Mouse (Mus musculus) neural tube, embryonic 10.5 days (tissue): Measurements from ENCODE around the gene Eid3.
A peak's percentile ranks its signal among the peaks of the same experiment; 100 is the strongest.

Source experiments
- DNase-seq: peaks from one replicate; pipeline ENCODE4 v3.0.0-alpha.2; 2017; ENCODE audit warnings: low spot score; ENCODE audit errors: extremely low spot score

Eid3 gene

DNA sequence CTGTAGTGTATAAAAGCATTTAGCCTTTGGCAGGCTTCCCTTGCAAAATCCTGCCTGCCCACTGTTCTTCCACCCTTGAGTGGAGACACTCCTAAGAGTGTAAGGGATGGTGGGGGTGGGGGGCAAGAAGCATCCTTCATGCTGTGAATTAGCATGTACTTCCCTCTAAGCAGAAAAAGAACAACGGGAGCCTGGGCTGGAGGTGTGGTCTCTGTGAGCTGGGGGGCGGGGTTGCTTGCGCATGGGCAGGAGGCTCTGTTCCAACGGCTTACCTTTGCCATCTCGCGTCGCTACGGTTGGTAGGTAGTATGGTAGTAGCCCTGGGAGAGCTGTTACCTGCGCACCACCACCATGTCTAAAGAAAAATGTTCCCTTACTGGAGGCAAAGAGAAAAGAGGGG is at the start of gene Eid3:
Gene Eid3, plus strand, starts transcription at position 271 of the 400 bp plus-strand sequence.
- DNase-seq, result no peak

DNA sequence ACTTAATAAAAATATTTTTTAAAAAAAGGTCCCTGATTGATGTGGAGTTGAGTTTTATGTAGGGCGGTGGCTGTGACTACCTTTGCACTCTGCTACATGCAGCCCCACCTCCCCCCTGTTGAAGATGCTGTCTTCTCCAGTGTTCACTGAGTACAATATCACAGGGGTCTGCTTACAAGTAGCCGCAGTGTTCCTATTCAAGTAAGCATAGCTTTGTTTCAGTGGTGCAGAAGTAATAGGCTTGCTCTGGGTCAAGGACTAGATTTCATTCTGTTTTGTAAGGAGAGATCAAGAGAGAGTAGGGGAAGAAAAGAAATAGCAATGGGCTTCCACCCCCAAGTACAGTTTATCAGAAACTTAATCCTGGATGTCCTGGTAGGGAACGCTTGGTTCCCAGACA is 48.9 kb upstream of the Eid3 start:
- DNase-seq, result no peak

DNA sequence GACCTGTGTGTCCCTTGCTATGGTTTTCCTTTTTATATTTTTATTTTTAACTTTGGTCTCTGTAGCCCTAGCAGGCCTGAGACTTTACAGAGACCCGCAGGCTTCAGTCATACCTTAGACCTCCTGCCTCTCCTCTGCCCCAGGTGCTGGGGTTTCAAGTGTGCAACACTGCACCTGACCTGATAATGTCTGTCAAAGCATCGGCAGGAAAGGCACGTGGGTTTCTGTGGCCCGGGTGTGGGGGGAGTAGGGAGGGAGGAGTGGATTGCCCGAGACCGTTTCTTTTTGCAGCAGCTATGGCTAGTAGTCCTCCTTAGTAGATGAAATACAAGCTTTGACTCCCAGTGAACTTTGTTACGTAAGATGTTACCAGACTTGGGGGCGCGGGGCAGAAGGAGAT is 48.5 kb upstream of the Eid3 start:
- DNase-seq, result no peak

DNA sequence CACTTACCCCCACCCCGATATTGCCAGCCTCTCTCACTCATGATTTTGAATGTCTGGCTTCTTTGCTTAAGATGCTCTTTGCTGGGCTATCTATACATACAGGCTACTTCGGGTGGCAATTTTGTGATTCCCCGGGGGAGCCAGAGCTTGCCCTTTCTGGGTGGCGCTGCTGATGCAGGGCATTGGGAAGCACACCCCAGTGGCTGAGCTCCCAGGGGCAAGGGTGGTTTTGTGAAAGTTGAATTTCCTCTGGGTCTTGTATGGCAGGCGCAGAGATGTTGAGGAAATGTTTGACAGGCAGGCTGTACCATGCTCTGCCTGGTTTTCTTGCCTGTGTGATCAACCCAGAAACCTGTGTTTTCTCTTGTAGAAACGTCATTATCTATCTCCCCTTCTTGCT is 47.8 kb upstream of the Eid3 start:
- DNase-seq, result no peak

DNA sequence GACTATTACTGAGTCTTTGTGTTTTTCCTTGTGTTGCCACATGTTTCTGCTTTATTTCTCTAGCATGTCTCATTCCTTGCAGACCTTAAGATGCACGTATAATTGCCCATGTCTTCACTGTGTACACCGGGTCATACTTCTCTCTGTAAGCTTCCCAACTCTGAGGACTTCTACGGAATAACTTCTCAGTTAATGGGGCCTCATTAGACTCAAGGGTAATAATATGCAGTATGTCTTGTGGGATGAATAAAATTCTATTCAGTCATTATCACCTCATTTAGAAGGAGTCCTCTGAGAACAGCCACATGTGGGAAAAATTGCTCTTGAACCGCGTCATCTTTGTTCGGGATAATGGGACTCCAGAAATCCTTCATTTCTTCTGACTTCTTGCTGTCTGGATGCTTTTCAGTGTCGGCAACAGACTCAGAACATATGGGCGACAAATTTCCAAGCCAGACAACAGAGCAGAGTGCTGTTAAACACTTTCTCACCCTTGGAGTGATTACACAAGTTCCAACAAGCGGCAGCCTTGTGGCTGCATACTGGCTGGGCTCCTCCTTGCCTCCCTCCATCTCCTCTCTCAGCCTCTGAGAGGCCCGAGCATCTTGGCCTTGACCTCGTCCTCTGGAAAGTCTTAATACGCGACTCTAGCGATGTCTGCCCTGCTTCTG is 43.2 kb upstream of the Eid3 start:
- no peak for DNase-seq

DNA sequence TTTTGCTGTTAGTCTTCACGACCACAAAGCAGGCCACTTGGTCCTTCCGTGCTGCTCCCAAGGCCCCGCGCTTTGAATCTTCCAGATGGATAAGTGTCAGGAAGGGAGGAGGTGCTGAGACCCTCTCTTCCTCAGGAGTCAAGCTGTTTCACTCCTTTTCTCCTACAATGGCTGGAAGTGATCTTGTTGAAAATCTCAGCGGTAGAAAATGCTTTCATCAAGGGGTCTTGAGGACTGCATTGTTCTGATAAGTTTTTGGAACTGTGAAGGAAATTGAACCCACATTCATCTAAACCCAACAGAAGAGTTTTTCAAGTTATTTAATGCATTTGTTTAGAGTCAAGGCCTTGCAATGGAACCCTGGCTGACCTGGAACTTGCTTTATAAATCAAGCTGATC is 42.6 kb upstream of the Eid3 start:
- no peak for DNase-seq

DNA sequence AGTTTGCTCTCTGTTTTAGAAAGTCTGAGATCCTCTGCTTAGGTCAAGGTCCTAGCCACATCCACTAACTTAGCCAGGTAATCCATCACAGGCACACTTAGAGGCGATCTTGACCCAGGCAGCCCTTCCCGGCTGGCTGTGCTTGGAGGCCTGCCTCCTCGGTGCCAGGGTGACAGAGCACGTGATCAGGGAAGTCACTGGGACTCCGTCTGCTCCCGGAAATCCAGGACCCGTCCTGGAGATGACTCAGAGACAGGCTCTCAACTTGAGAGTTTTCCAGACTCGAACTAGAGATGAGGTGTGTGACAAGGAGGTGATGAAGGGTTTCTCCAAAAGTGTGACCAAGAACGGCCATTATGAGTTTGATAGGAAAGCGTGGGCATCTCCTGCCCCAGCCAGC is 41.9 kb upstream of the Eid3 start:
- DNase-seq, result no peak

DNA sequence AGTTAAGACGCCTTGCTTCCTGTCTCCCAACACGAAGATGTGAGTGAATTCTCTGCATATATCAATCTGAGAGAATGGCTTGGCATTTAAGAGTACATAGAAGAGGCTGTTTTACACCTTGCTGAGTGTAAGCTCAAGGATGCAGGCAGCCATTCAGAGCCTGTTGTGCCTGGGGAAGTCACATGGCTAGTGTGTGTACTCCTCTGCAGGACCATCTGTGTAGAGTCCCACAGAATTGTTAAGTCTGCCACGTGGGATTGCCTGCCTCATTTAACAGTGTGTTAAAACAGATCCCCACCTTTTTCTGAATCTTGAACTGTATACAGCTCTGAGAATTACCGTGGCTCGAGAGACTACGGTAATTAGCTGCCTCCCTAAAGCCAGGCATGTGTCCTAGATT is 39.9 kb upstream of the Eid3 start:
- DNase-seq, result no peak

DNA sequence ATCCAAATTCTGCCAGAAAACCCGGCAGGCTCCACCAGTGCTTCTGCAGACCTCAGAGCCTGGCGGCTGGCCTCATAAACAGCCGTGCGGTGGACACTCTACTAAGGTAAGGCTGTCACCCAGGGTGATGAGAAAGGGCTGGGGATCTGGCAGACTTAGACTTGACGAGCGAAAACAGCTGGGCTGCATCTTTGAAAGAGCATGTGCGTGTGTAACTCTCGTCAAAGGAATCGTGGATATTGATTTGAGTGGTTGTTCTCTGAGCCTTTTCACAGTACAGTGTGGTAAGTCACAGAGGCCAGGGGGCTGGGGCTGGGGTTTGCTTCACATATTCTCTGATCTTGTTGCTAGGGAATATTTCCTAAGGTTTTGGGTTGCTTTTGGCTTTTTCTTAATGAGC is 32.5 kb upstream of the Eid3 start, which contains the start of gene Txnrd1:
Gene Txnrd1, plus strand, starts transcription at position 26 of the 400 bp plus-strand sequence.
- no peak for DNase-seq

DNA sequence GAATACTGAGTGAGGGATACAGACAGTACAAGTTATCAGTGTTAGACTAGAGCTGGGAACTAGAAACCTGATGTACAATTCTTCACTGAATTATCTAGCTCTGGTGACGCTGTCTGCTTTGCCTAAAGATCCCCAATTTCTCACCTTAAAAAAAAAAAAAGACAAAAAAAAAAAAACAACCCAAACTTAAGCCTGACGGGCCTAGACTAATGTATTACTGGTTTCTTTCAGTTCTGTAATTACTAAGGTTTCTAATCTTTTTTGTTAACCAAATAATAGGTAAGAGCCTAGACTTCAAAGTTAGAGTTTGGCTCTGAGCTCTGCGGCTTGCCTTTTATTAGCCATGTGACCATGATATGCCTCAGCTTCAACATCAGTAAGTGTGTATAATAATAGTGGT is 30.5 kb upstream of the Eid3 start:
- no peak for DNase-seq

DNA sequence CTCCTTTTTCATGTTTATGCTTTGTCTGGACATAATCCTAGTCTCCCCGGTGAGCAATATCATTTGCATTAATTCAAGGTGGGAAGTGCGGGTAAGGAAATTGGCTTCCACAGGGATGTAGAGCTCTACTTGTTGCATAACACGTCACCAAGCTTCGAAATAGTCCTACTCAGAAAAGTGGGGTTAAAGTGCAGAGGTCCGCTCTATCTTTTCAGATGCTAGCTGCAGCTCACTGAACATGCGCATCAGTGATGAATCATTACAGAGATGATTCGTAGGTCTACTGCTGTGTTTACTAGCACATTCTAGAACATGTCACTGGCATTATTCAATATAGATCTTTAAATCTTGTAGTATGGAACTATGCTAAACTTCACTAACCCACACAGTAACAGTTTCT is 28.0 kb upstream of the Eid3 start:
- DNase-seq, result no peak

DNA sequence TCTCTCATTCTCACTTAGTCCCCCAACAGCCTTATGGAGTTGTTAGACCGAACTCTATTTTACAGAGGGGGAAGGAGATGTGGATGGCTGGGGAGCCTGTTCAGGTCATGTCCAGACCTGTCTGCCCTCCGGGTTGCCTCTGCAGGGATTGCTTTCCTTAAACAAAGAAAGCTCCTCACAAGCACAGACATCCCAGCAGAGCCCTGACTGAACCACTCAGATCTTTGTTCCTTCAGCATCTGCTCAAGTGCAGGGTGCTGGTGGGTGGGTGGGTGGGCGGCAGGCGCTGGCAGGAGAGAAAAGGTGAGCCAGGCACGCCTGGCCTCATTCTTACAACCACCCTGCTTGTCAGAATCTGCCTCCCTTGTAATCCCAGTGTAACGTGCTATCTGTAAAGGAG is 22.3 kb upstream of the Eid3 start:
- no peak for DNase-seq

DNA sequence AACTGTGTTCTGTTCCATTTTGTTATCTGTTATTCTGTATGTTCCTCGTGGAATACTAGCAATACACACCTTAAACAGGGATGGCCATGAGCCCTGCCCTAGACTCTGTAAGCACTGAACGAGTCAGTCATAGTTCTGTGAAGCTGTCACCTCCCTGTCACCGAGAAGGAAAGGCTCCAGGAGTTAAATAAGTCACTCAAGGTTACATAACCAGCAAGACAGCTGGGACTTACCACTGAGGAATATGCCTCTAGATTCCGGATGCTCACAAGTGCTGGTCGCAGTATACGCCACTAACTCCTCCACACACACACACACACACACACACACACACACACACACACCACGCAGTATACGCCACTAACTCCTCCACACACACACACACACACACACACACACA is 21.7 kb upstream of the Eid3 start:
- no peak for DNase-seq

DNA sequence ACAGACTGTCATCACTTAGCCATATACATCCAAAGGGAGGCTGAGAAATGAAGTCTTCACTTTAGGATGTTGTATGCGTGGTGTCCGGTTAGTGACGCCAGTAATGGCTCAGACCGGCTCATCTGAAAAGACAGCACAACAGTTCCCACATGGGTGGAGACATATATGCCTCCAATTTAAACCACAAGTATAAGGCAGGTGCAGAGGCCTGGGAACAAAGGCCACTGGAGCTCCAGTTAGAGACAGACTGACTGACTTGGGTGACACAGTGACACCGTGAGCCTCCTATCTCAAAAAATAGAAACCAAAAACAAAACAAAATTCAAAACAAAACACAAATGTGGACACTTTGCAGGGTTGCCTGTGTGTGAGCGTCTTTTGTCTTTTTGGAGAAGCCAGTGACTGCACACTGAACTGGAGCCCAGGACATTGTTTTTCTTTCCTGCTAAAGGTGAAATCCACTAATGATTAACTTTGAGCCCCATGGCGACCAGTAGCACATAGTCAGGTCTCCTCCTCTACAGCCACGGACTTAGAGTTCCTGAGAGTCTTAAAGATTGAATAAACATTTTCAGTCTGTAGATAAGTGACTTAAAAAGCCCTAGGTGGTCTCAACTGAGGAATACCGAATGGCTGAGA is 18.5 kb upstream of the Eid3 start:
- DNase-seq, result no peak

DNA sequence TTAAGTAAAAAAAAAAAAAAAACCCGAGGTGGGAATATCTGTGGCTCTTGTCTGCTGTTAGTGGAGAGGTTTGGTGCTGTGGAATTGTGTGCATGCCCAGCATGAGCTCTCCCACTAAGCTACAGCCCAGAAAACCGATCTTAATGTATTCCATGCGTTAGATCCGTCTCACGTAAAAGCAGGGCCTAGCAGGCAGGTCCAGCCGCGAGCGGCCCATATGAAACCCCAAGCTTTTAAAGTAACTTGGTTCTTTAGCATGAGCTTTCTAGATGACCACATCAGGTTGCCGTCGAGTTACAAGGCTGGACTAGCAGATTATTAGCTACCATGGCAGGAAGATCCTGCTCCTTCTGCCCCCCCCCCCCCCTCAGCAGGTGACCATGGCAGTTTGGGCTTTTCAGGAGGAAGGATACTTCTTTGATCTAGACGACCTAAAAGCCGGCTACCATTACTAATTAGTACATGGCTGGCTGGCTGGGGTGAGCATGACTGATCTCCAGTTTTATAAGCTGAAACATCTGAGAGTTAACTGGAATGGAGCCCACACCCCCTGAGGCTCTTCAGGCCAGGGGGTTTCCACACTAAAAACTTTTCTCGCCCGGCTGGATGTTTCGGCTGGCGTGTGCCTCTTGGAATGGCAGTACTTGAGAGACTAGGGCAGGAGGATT is 16.6 kb upstream of the Eid3 start:
- no peak for DNase-seq

DNA sequence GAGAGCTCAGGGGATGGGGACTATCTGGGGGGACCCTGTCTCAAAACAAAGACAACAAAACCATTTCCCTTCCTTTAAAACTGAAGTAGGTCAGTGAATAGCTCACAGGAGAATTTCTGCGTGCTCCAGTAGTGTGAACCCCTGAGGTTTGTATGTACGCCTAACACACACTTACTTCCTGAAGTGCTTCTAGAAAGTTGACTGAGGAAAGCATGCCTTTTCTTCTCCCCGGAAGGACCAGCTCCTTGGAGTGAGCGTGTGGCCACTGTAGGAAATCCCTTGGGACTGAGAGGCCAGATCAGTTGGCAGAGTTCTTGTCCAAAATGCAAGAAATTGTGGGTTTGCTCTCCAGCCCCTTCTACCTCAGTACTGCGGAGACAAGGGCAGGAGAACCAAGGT is 16.1 kb upstream of the Eid3 start:
- no peak for DNase-seq

DNA sequence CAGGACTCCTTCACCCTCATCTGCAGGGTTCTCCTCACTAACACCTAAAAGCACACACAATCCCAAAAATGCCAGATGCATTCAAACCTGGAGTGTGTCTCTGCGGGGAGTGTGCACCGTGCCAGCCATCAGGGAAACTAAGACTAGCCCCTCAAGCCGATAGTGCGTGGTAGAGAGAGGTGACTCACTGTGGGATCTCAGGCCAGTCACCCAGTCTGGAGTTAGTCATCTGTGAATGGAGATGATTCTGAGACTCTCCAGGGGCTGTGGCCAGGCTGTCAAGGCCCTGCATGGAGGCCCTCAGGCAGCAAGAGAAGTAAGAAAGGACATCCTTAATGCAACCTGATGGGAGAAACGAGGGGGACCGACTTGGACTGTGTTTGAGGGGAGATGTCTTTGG is 14.7 kb upstream of the Eid3 start:
- no peak for DNase-seq

DNA sequence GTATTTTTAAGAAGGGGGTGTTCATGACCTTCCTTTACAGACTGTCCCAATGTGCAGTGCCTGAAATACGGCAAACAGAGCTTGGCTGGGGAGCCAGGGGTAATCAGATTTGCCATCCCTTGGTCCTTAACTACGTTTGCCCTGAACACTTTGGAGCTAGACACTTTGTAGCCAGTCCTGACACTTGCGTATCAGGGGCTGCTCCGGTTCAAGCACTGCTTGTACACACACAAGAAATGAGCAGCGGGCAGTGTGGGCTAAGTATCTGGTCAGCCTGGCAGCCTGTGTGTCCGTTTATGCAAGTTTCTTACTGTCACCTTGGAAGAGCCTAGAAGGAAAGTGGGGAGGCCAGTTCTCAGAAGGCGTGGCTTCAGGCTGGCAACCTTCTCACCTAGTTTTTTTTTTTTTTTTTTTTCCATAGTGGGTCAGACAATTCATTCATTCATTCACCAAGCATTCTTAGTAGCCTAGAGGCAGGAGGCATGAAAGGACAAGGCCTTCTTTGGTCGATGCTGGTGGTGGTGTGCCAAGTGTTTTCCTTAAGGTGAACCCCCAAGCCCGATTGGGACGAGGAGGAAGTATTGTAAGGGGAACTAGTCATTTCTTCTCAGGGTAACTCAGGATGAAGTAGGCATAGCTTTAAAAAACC is 8.3 kb upstream of the Eid3 start:
- DNase-seq, result no peak

DNA sequence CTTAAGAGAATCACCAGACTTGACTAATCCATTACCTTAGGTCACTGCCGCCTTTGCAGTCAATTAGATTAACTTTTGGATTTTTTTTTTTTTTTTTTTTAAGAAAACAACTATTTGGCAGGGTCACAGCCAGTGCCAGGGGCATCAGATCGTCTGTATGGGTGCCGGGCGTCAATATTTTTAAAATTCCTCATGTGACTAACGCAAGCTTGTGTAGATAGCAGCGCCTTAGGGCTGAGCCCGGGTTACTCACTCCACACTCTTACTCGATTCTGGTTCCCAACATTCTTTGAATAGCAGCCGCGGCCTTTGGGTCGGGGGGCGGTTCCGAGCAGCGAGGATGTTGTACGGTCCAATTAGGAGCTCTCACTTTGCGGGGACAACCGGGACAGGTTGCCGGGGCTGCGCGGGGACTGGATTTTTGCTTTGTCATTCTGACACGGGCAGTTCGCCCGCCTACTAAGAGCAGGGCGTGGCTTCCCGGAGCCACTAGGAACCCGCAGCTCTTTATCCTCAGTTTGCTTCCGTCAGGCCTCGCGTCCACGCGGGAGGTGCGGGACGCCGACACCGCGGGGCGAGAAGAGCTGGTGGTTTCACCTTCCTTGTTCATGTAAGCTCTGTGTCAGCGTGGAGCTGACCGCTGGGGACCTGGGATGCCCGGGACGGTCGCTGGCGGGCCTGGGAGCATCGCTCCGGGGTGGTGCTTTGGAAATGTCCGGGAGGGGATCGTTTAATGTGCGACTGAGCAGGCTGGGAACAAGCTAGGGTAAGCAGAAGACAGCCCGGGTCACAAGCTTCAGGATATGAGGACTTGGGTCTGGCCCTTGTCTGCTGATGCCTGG is 7.5 kb upstream of the Eid3 start:
- peak; percentile 89 for DNase-seq

DNA sequence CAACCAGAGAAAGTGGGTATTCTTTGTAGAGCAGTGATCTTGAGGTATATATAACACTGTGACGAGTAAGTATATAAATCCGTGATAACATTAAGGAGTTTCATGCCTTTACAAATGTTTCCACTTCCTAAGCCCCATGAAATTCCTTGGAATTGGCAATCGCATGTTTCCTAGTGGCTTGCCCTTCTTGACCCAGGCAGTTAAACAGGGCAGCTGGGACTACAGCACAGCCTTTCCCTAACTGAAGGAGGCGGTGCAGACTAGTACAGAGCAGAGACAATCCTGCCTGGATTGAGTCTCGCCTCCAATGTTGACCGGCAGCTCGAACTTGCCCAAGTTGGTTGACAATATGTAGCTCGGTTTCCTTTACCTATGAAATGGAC is 6.9 kb upstream of the Eid3 start:
- peak; percentile 56 for DNase-seq

DNA sequence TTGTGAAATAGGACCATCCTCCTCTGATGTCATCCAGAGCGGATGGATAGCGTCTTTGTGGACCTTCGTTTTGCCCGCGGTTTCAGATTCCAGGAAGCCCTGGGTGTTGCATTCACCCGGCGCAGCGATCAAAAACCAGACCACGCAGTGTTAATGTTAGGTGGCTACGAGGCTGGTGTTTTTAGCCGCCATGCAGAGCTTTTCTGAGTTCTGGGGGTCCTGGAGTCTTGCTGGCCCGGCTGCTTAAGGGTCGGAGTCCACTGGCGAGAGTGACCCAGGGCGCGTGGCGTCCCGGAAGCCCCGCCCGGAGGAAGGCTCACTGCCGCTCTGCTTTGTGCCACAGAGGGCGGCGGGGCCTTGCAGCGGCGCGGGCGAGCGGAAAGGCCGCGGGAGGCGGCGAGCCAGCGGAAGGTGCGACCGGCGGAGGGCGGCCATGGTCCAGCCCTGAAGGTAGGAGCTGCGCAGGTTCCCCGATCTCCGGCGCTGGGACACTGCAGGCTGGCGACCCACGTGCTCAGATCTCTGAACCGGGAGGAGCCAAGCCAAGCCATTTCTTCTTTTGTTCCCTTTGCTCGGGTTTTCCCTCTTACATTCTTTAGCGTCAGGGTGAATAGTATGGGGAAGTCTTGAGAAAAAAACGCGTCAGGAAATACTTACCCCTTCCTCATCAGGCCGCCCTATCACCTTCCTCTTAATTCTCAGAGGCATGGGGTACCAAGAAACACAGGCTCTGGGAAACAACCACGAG is 6.1 kb upstream of the Eid3 start:
- peak; percentile 86 for DNase-seq
